Mouse (Mus musculus) left cerebral cortex, postnatal 36 days (tissue): Measurements from ENCODE around the gene Gm13288. TPM values are rescaled to one million over a fixed set of nuclear protein-coding genes. Genes with fewer than 3 reads are reported as not detected.
"Not testable (repeated sequence)": the region's sequence is repeated elsewhere in the genome, so short reads cannot be mapped to it uniquely, and the experiment has no call there.

ENCODE experiments used
- DNase-seq, 2 experiments: peaks; one replicate each; pipeline ENCODE4 v3.0.0; 2021 to 2022; ENCODE audit warnings: low spot score in 2 of 2, mixed read lengths in 1 of 2
- intact Hi-C: fragments of 180-260 bp; cut with DNase I; formaldehyde crosslinking; loops from one replicate; pipeline ENCODE4 v1.15.1; 2025
- total RNA-seq, 2 experiments: library from RNA; stranded (reverse); gene quantifications; 2 replicates each; pipeline ENCODE4 v1.2.3; 2021

Gm13288 gene
- not detected for total RNA-seq

DNA sequence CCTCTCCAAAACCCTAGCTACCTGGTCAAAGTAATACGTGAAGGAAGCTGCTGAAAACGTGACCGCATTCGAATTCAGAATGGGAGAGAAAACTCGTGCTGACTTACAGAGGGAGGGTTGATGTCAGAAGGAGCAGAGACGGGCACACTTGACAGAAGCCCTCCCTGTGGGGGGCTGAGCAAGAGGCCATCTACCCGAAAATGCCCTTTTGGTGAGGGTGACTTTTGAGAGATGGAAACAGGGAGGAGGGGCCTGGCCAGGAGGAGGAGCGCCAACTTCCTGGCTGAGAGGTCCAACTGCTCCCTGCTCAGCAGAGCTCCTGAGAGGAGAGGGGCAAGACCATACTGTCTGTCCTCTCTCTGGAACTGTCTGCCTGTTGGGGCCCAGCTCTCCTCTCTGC, at the start of gene Gm13288:
Gene Gm13288, plus strand, starts transcription at position 301 of the 400 bp plus-strand sequence.
- intact Hi-C loops, DNase-seq: not testable (repeated sequence)

DNA sequence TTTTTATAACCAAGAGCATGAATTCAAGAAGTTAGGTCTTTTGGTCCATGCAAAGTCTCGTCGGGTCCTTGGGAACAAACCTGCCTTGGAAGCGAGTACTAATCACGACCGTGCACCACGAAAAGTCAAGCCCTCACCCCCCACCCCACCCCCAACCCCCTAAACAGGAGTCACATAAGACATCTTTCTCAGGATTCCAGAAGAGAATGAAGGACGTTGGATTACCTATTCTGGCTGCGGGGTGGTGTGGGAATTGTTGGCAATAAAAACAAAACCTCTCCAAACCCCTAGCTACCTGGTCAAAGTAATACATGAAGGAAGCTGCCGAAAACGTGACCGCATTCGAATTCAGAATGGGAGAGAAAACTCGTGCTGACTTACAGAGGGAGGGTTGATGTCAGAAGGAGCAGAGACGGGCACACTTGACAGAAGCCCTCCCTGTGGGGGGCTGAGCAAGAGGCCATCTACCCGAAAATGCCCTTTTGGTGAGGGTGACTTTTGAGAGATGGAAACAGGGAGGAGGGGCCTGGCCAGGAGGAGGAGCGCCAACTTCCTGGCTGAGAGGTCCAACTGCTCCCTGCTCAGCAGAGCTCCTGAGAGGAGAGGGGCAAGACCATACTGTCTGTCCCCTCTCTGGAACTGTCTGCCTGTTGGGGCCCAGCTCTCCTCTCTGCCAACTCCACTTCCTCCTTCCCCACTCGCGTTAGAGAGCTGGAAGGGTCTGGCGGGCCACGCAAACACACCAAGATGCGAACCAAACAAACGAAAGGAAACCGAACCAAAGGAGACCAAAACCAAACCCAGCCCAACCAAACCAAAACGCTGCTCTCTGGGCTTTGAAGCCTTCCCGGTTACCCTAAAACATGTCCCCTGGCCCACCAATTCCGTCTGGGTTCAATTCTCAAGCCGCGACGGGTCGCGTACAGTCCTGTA, 48.5 kb upstream of the Gm13288 start:
- intact Hi-C loops, DNase-seq: not testable (repeated sequence)

DNA sequence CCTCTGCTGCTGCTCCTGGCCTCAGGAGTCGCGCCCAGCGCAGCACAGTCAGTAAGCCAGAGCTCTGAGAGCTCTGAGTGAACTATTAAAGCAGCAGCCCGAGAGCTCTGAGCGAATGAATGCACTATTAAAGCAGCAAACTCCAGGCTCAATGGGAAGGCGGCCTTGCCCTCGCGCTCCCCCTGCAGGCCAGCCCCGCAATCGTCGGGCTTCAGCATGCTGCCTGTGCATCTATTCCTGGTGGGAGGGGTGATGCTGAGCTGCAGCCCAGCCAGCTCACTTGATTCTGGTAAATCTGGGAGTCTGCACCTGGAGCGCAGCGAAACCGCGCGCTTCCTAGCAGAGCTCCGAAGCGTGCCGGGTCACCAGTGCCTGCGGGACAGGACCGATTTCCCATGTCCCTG, 47.7 kb upstream of the Gm13288 start:
- intact Hi-C loops = not testable (repeated sequence)
- DNase-seq = peak; percentile 88 to 90

DNA sequence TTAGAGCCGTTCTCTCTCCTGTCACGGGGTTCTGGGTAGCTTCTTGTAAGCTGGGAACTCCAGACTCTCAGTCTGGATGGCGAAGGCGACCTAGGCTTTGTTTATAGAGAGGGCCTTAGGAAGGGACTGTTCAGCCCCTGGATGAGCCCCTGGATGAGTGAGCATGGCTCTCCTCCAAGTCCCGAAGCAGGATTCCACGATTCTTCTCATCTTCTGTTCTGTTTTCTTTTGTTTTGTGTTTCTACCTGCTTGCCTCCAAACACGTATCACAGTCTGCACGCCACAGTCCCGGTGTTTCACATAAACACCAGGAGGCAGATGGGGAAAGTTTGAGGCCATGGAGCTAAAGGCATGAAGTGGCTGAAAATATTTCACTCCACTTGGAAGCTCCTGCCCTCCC, 46.6 kb upstream of the Gm13288 start:
- DNase-seq, intact Hi-C loops: not testable (repeated sequence)

DNA sequence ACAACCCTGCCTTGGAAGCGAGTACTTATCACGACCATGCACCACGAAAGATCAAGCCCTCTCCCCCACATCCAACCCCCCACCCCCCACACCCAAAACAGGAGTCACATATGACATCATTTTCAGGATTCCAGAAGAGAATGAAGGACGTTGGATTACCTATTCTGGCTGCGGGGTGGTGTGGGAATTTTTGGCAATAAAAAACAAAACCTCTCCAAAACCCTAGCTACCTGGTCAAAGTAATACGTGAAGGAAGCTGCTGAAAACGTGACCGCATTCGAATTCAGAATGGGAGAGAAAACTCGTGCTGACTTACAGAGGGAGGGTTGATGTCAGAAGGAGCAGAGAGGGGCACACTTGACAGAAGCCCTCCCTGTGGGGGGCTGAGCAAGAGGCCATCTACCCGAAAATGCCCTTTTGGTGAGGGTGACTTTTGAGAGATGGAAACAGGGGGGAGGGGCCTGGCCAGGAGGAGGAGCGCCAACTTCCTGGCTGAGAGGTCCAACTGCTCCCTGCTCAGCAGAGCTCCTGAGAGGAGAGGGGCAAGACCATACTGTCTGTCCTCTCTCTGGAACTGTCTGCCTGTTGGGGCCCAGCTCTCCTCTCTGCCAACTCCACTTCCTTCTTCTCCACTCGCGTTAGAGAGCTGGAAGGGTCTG, 45.6 kb upstream of the Gm13288 start, which contains the start of gene Gm13283:
Gene Gm13283, plus strand, starts transcription at position 510 of the 659 bp plus-strand sequence.
- intact Hi-C loops = not testable (repeated sequence)
- DNase-seq = peak in 1 of 2 experiments; percentile 21

DNA sequence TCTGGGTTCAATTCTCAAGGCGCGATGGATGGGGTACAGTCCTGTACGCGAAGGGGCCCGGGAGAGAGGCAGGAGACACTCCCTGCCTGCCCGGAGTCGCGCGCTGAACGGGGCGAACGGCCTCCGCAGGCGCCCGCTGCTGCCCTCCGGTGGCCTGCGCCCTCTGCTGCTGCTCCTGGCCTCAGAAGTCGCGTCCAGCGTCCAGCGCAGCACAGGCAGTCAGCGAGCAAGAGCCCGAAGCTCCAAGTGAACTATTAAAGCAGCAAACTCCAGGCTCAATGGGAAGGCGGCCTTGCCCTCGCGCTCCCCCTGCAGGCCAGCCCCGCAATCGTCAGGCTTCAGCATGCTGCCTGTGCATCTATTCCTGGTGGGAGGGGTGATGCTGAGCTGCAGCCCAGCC, 44.9 kb upstream of the Gm13288 start:
- intact Hi-C loops = not testable (repeated sequence)
- DNase-seq = peak; percentile 50 to 52

DNA sequence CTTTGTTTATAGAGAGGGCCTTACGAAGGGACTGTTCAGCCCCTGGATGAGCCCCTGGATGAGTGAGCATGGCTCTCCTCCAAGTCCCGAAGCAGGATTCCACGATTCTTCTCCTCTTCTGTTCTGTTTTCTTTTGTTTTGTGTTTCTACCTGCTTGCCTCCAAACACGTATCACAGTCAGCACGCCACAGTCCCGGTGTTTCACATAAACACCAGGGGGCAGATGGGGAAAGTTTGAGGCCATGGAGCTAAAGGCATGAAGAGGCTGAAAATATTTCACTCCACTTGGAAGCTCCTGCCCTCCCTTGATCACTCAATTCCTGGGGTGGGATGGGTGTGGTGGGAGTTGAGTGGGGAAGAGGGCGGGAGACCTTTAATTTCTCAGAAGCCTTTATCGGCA, 43.6 kb upstream of the Gm13288 start:
- peak; percentile 62 to 68 for DNase-seq
- intact Hi-C loops = not testable (repeated sequence)

DNA sequence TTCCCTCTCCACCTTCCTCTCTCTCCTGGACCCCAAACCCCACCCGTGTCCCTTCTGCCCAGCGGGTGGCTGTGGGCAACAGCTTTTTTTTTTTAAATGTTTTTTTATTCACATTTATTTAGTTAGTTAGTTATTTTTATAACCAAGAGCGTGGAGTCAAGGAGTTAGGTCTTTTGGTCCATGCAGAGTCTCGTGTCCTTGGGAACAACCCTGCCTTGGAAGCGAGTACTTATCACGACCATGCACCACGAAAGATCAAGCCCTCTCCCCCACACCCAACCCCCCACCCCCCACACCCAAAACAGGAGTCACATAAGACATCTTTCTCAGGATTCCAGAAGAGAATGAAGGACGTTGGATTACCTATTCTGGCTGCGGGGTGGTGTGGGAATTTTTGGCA, 43.0 kb upstream of the Gm13288 start:
- intact Hi-C loops = not testable (repeated sequence)

DNA sequence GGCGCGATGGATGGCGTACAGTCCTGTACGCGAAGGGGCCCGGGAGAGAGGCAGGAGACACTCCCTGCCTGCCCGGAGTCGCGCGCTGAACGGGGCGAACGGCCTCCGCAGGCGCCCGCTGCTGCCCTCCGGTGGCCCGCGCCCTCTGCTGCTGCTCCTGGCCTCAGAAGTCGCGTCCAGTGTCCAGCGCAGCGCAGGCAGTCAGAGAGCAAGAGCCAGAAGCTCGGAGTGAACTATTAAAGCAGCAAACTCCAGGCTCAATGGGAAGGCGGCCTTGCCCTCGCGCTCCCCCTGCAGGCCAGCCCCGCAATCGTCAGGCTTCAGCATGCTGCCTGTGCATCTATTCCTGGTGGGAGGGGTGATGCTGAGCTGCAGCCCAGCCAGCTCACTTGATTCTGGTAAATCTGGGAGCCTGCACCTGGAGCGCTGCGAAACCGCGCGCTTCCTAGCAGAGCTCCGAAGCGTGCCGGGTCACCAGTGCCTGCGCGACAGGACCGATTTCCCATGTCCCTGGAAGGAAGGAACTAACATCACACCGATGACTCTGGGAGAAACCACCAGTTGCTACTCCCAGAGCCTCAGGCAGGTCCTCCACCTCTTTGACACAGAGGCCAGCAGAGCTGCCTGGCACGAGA, 41.8 kb upstream of the Gm13288 start:
- DNase-seq, intact Hi-C loops: not testable (repeated sequence)

More for the DNA sequence above, 43.0 kb upstream of the Gm13288 start:
- not testable (repeated sequence) for DNase-seq

DNA sequence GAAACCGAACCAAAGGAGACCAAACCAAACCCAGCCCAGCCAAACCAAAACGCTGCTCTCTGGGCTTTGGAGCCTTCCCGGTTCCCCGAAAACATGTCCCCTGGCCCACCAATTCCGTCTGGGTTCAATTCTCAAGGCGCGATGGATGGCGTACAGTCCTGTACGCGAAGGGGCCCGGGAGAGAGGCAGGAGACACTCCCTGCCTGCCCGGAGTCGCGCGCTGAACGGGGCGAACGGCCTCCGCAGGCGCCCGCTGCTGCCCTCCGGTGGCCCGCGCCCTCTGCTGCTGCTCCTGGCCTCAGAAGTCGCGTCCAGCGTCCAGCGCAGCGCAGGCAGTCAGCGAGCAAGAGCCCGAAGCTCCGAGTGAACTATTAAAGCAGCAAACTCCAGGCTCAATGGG, 31.8 kb upstream of the Gm13288 start, which contains the start of gene Gm13290:
Gene Gm13290, plus strand, starts transcription at position 301 of the 400 bp plus-strand sequence.
- intact Hi-C loops, DNase-seq: not testable (repeated sequence)

DNA sequence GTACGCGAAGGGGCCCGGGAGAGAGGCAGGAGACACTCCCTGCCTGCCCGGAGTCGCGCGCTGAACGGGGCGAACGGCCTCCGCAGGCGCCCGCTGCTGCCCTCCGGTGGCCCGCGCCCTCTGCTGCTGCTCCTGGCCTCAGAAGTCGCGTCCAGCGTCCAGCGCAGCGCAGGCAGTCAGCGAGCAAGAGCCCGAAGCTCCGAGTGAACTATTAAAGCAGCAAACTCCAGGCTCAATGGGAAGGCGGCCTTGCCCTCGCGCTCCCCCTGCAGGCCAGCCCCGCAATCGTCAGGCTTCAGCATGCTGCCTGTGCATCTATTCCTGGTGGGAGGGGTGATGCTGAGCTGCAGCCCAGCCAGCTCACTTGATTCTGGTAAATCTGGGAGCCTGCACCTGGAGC, 28.7 kb upstream of the Gm13288 start, which contains the start of gene Gm13289:
Gene Gm13289, plus strand, starts transcription at position 301 of the 400 bp plus-strand sequence.
- DNase-seq, intact Hi-C loops: not testable (repeated sequence)

DNA sequence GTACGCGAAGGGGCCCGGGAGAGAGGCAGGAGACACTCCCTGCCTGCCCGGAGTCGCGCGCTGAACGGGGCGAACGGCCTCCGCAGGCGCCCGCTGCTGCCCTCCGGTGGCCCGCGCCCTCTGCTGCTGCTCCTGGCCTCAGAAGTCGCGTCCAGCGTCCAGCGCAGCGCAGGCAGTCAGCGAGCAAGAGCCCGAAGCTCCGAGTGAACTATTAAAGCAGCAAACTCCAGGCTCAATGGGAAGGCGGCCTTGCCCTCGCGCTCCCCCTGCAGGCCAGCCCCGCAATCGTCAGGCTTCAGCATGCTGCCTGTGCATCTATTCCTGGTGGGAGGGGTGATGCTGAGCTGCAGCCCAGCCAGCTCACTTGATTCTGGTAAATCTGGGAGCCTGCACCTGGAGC, 25.8 kb upstream of the Gm13288 start, which contains the start of gene Gm13272:
Gene Gm13272, plus strand, starts transcription at position 301 of the 400 bp plus-strand sequence.
- intact Hi-C loops, DNase-seq: not testable (repeated sequence)

DNA sequence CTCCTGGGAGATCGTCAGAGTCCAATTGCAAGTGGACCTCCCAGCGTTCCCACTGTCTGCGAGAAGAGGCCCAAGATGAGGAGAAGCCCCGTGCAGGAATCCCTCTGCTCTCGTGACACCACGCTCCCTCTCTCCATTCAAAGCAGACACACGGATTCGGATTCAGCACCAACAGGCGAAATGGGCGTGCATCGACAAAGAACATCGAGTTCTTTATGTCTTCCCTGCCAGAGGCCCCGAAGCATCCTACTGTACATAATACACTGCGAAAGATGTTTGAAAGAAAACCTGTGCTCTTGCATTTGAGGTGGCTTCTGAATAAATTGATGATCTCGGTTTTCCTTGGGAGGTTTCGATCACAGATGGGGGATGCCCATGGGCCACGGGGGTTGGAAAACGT, 25.0 kb upstream of the Gm13288 start:
- DNase-seq, intact Hi-C loops: not testable (repeated sequence)

DNA sequence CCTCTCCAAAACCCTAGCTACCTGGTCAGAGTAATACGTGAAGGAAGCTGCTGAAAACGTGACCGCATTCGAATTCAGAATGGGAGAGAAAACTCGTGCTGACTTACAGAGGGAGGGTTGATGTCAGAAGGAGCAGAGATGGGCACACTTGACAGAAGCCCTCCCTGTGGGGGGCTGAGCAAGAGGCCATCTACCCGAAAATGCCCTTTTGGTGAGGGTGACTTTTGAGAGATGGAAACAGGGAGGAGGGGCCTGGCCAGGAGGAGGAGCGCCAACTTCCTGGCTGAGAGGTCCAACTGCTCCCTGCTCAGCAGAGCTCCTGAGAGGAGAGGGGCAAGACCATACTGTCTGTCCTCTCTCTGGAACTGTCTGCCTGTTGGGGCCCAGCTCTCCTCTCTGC, 23.5 kb upstream of the Gm13288 start, which contains the start of gene Ifnz:
Gene Ifnz, plus strand, starts transcription at position 301 of the 400 bp plus-strand sequence.
- intact Hi-C loops, DNase-seq: not testable (repeated sequence)

DNA sequence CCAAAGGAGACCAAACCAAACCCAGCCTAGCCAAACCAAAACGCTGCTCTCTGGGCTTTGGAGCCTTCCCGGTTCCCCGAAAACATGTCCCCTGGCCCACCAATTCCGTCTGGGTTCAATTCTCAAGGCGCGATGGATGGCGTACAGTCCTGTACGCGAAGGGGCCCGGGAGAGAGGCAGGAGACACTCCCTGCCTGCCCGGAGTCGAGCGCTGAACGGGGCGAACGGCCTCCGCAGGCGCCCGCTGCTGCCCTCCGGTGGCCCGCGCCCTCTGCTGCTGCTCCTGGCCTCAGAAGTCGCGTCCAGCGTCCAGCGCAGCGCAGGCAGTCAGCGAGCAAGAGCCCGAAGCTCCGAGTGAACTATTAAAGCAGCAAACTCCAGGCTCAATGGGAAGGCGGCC, 23.0 kb upstream of the Gm13288 start:
- DNase-seq, intact Hi-C loops: not testable (repeated sequence)

DNA sequence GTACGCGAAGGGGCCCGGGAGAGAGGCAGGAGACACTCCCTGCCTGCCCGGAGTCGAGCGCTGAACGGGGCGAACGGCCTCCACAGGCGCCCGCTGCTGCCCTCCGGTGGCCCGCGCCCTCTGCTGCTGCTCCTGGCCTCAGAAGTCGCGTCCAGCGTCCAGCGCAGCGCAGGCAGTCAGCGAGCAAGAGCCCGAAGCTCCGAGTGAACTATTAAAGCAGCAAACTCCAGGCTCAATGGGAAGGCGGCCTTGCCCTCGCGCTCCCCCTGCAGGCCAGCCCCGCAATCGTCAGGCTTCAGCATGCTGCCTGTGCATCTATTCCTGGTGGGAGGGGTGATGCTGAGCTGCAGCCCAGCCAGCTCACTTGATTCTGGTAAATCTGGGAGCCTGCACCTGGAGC, 19.9 kb upstream of the Gm13288 start, which contains the start of gene Gm13276:
Gene Gm13276, plus strand, starts transcription at position 301 of the 400 bp plus-strand sequence.
- intact Hi-C loops, DNase-seq: not testable (repeated sequence)

DNA sequence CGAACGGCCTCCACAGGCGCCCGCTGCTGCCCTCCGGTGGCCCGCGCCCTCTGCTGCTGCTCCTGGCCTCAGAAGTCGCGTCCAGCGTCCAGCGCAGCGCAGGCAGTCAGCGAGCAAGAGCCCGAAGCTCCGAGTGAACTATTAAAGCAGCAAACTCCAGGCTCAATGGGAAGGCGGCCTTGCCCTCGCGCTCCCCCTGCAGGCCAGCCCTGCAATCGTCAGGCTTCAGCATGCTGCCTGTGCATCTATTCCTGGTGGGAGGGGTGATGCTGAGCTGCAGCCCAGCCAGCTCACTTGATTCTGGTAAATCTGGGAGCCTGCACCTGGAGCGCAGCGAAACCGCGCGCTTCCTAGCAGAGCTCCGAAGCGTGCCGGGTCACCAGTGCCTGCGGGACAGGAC, 16.9 kb upstream of the Gm13288 start, which contains the start of gene Gm13277:
Gene Gm13277, plus strand, starts transcription at position 231 of the 400 bp plus-strand sequence.
- intact Hi-C loops = not testable (repeated sequence)

DNA sequence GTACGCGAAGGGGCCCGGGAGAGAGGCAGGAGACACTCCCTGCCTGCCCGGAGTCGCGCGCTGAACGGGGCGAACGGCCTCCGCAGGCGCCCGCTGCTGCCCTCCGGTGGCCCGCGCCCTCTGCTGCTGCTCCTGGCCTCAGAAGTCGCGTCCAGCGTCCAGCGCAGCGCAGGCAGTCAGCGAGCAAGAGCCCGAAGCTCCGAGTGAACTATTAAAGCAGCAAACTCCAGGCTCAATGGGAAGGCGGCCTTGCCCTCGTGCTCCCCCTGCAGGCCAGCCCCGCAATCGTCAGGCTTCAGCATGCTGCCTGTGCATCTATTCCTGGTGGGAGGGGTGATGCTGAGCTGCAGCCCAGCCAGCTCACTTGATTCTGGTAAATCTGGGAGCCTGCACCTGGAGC, 14.1 kb upstream of the Gm13288 start, which contains the start of gene Gm13278:
Gene Gm13278, plus strand, starts transcription at position 301 of the 400 bp plus-strand sequence.
- DNase-seq, intact Hi-C loops: not testable (repeated sequence)

More for the DNA sequence above, 16.9 kb upstream of the Gm13288 start, which contains the start of gene Gm13277:
- peak; percentile 40 to 53 for DNase-seq
